Mouse (Mus musculus) E14TG2a.4 (cell line): ENCODE data around the gene Ndufa13.

ENCODE experiments used
- H3K27me3 ChIP-seq: 2 replicates; pipeline ENCODE4 v1.6.1; 2014; ENCODE audit warnings: low read length, control low read depth; ENCODE audit not compliant: insufficient read depth
- H3K36me3 ChIP-seq: 2 replicates; pipeline ENCODE4 v1.6.1; 2014; ENCODE audit warnings: low read length, control low read depth; ENCODE audit not compliant: insufficient read depth
- H3K4me1 ChIP-seq: replicated peaks from 2 replicates; pipeline ENCODE4 v1.6.1; 2014; ENCODE audit warnings: low read depth, low read length, control low read depth
- H3K4me3 ChIP-seq: replicated peaks from 2 replicates; pipeline ENCODE4 v1.5.1; 2014; ENCODE audit warnings: mild to moderate bottlenecking, low read length
- H3K9me3 ChIP-seq: 2 replicates; pipeline ENCODE4 v1.6.1; 2014; ENCODE audit warnings: low read length, control low read depth
- CTCF ChIP-seq: conservative IDR thresholded peaks from 2 replicates; pipeline ENCODE4 v1.5.1; 2014; ENCODE audit warnings: low read length
- NANOG ChIP-seq: IDR thresholded peaks from 2 replicates; pipeline ENCODE4 v1.6.1; 2014; ENCODE audit warnings: borderline replicate concordance, low read length, mixed read lengths
- POU5F1 ChIP-seq: IDR thresholded peaks from 2 replicates; pipeline ENCODE4 v1.6.1; 2014; ENCODE audit warnings: low read length, borderline replicate concordance

Ndufa13 gene

DNA sequence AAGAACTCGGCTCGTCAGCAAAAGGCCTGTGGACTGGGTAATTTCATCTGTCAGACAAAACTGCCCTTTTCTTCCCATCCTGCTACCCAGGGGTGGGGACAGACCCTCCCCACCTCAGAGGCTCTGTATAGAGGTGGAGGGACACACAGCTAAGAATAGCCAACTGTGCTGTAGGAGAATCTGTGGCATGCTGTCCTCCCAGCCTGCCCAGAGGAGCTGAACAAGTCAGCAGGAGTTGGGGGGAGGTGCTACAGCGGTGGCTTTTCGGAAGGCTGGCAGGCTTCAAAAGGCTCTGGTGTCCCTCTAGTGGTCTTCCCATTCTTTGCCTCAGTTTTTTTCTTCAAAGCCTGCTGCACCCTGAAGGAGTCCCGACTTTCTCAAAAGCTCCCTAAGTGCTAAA is 13.4 kb upstream of the Ndufa13 start:
- H3K4me3 ChIP-seq: no peak overlapping the region
- H3K4me1 ChIP-seq: peaks cover 85% of the 10 kb centered on the region
- H3K27me3 ChIP-seq: no peaks in the 10 kb centered on the region
- no peaks in the 10 kb centered on the region for H3K9me3 ChIP-seq
- TF ChIP-seq NANOG (no peak), CTCF (peak; percentile 3; the same call in 1 of the 2 replicates), POU5F1 (no peak)
- peaks cover 89% of the 10 kb centered on the region for H3K36me3 ChIP-seq

DNA sequence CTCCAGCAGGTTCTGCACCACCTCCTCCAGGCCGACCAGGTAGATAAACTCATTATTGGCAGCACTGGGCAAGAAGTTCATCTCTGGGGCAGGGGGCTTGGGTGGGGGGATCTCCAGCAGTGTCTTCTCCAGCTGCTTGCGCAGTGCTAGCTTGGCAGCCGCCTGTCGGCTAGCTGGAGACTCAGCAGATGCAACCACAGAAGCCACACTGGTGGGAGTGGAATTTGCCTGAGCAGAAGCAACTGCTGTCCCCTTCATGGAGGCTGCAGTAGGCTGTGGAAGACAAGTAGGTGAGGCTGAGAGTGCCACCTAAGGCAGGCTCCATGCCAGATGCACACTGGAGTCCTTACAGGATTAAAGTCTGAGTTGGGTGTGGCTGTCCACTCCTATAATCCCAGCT is 12.2 kb upstream of the Ndufa13 start:
- H3K4me1 ChIP-seq: peaks cover 76% of the 10 kb centered on the region
- no peak for TF ChIP-seq NANOG
- TF ChIP-seq CTCF: no peak
- TF ChIP-seq POU5F1: no peak
- H3K9me3 ChIP-seq: no peaks in the 10 kb centered on the region
- no peaks in the 10 kb centered on the region for H3K27me3 ChIP-seq
- no peak overlapping the region for H3K4me3 ChIP-seq
- H3K36me3 ChIP-seq: peaks cover 99% of the 10 kb centered on the region

DNA sequence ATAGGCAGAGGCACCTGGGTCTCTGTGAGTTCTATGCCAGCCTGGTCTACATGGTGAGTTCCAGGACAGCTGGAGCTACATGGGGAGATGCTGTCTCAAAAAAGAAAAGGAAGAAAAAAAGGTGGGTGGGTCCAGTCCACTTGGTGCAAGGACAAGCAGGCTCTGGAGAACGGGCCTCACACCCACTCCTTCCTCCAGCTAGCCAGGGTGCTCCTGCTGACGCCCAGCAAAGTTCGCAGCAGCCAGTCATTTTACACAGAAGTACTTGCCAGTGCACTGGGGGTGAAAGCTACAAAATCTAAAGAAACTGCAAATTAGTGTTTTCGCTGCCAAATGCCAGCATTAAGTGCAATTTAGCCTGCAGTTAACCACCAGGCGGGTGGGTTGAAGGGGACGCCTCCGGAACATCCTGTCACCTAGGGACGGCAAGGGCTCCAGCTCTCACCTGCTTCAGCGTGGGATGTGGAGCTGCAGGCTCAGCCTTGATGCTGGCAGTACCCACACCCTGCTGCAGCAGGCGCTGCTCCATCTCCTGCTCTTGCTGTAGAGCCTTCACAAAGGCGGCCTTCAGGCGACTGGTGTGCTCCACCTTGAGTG is 10.2 kb upstream of the Ndufa13 start:
- Histone ChIP-seq H3K4me3 (no peak overlapping the region), H3K9me3 (no peaks in the 10 kb centered on the region), H3K27me3 (no peaks in the 10 kb centered on the region), H3K4me1 (peaks cover 70% of the 10 kb centered on the region), H3K36me3 (peaks cover 100% of the 10 kb centered on the region)
- no peak for TF ChIP-seq NANOG

GRCm38 (mm10) chr8:69911917-69912316 is 9.6 kb upstream of the Ndufa13 start:
- Histone ChIP-seq H3K4me1 (peaks cover 67% of the 10 kb centered on the region), H3K27me3 (no peaks in the 10 kb centered on the region), H3K4me3 (no peak overlapping the region), H3K36me3 (peaks cover 100% of the 10 kb centered on the region), H3K9me3 (no peaks in the 10 kb centered on the region)
- TF ChIP-seq POU5F1: no peak
- TF ChIP-seq CTCF: no peak
- no peak for TF ChIP-seq NANOG

DNA sequence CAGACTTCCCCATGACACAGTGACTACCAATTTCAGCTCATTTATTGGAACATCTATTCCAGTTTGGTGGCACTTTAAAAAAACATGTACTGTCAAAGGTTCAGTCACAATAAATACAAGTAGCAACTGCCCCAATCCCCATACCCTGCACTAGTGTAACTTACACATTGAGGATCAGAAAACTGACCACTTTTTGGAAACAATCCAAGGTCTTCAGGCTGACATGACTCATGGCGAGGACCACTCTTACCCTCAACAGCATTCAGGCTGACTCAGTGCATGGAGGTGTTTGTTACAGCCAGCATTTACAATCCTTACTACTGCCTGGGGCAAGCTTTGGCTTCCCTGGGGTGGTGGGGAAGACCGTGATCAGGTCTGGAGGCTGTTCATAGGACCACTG is 4.7 kb upstream of the Ndufa13 start:
- peaks cover 61% of the 10 kb centered on the region for H3K36me3 ChIP-seq
- H3K4me3 ChIP-seq: no peak overlapping the region
- no peaks in the 10 kb centered on the region for H3K9me3 ChIP-seq
- H3K4me1 ChIP-seq: peaks cover 58% of the 10 kb centered on the region
- H3K27me3 ChIP-seq: no peaks in the 10 kb centered on the region
- TF ChIP-seq NANOG: no peak
- no peak for TF ChIP-seq CTCF
- no peak for TF ChIP-seq POU5F1

- Histone ChIP-seq H3K9me3 (no peaks in the 10 kb centered on the region), H3K36me3 (peaks cover 52% of the 10 kb centered on the region), H3K27me3 (no peaks in the 10 kb centered on the region), H3K4me1 (peaks cover 62% of the 10 kb centered on the region), H3K4me3 (no peak overlapping the region)
- no peak for TF ChIP-seq POU5F1
- no peak for TF ChIP-seq NANOG
- no peak for TF ChIP-seq CTCF
Measured at GRCm38 (mm10) chr8:69906260-69906659, 3.9 kb upstream of the Ndufa13 start.

- TF ChIP-seq POU5F1 (no peak), CTCF (no peak), NANOG (no peak)
- Histone ChIP-seq H3K4me1 (peaks cover 67% of the 10 kb centered on the region), H3K36me3 (peaks cover 43% of the 10 kb centered on the region), H3K4me3 (peak overlapping the region; percentile 93), H3K9me3 (no peaks in the 10 kb centered on the region), H3K27me3 (no peaks in the 10 kb centered on the region)
Measured at GRCm38 (mm10) chr8:69904096-69904495, 1.7 kb upstream of the Ndufa13 start.

GRCm38 (mm10) chr8:69903063-69903542 is 745 bp upstream of the Ndufa13 start:
- H3K4me3 ChIP-seq: peak overlapping the region; percentile 93
- H3K4me1 ChIP-seq: peaks cover 69% of the 10 kb centered on the region
- H3K36me3 ChIP-seq: peaks cover 40% of the 10 kb centered on the region
- TF ChIP-seq NANOG (no peak), CTCF (no peak), POU5F1 (no peak)
- H3K27me3 ChIP-seq: no peaks in the 10 kb centered on the region
- no peaks in the 10 kb centered on the region for H3K9me3 ChIP-seq
